ENCODE assay signal across 11 mouse cellular contexts in the genomic region with DNA sequence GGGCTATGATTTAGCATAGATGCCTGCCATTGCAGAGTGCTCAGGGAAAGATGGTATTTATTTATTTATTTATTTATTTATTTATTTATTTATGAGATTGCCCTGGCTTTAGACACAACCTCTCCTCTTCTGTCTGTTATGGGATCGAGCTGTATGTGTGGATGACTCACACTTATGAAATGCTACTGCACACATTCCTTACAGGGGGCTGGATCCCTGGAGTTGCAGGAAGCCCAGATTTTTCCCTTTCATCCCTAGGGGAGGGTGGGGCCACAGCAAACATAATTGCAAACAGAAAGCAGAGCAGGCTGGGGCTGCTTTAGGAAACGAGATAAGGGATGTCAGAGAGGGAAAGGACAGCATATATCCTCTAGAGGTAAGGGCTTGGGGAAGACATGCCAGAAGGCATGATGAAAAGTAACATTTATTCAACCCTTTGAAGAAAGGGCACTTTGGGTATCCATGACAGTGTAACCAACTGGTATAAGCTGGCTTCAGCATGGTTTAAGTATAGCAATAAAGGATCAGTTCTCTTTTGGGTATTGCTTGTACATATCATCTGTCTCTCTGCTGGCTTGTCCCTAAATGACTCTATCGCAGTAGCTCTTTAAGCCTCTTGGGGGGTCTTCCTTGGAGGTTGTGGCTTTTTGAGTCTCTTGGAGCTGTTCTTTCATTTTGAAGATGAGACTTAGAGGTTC.
DNase-seq lines count a peak whose midpoint lies in the region; ATAC-seq and TF ChIP-seq lines count a peak whose summit lies in the region.
"Had no signal": no experiment of that assay in that cellular context is flagged by ENCODE, and none has a peak within 500 bp of the region (broad histone marks: within the 10 kb centered on the region; RNA-seq: fewer than 3 reads in every experiment).

No protein-coding gene starts in this region.

- no peaks in the 10 kb centered on the region for H3K27me3 ChIP-seq in heart, embryonic 16.5 days (ENCODE audit: control insufficient read depth, insufficient read depth, low read length)
- no peaks in the 10 kb centered on the region for H3K27me3 ChIP-seq in embryonic facial prominence, embryonic 12.5 days
- no peaks in the 10 kb centered on the region; the same call in 1 of the 2 replicates for H3K27me3 ChIP-seq in limb, embryonic 13.5 days
- no peaks in the 10 kb centered on the region for H3K27me3 ChIP-seq in liver, postnatal 0 days (ENCODE audit: insufficient read depth, low read length)
- H3K27me3 ChIP-seq: CH12.LX; embryonic facial prominence, embryonic 15.5 days had no signal

- DNase-seq in heart, postnatal 4 days: no peak
- DNase-seq in Muller cell, postnatal 12 days (ENCODE audit: inconsistent ontology term): peak; percentile 79
- DNase-seq in cerebellum, adult 11-12 months: no peak
- no peak for DNase-seq in kidney, adult 8-10 months
- no peak for DNase-seq in liver, postnatal 0 days

- peak; percentile 37; the same call in 1 of the 2 replicates for ATAC-seq in heart, embryonic 16.5 days (replicated peaks; ENCODE audit: extremely low read depth, insufficient read depth, low FRiP score)
- peak; percentile 67; the same call in 1 of the 2 replicates for ATAC-seq in embryonic facial prominence, embryonic 12.5 days (ENCODE audit: insufficient number of reproducible peaks, insufficient read depth, low FRiP score, low TSS enrichment)
- ATAC-seq in limb, embryonic 13.5 days (ENCODE audit: low FRiP score, low read depth): peak; percentile 64; the same call in 1 of the 2 replicates
- no peak for ATAC-seq in liver, postnatal 0 days

- H3K4me1 ChIP-seq in heart, embryonic 16.5 days (ENCODE audit: control insufficient read depth, insufficient read depth, low read length): peaks cover 16% of the 10 kb centered on the region
- peaks cover 8% of the 10 kb centered on the region for H3K4me1 ChIP-seq in embryonic facial prominence, embryonic 12.5 days
- 0 out of 2 replicates have a peak, but pooled peaks cover 4% of the 10 kb centered on the region for H3K4me1 ChIP-seq in limb, embryonic 13.5 days
- no peaks in the 10 kb centered on the region for H3K4me1 ChIP-seq in liver, postnatal 0 days (ENCODE audit: insufficient read depth)

- no peak overlapping the region for H3K9ac ChIP-seq in heart, embryonic 16.5 days (ENCODE audit: low read length)
- H3K9ac ChIP-seq in embryonic facial prominence, embryonic 12.5 days: no peak overlapping the region
- H3K9ac ChIP-seq in limb, embryonic 13.5 days: no peak overlapping the region
- no peak overlapping the region for H3K9ac ChIP-seq in liver, postnatal 0 days (replicated peaks)
- H3K9ac ChIP-seq: embryonic facial prominence, embryonic 15.5 days; liver, embryonic 14.5 days had no signal

- TF ChIP-seq EP300 in liver, postnatal 0 days (IDR thresholded peaks at IDR 0.05; ENCODE audit: low read depth): no peak

- no peak overlapping the region for H3K4me3 ChIP-seq in heart, embryonic 16.5 days (ENCODE audit: low read length)
- H3K4me3 ChIP-seq in embryonic facial prominence, embryonic 12.5 days: no peak overlapping the region
- no peak overlapping the region for H3K4me3 ChIP-seq in limb, embryonic 13.5 days
- H3K4me3 ChIP-seq in liver, postnatal 0 days (ENCODE audit: low read depth, low read length): no peak overlapping the region
- H3K4me3 ChIP-seq: embryonic facial prominence, embryonic 15.5 days had no signal

- H3K9me3 ChIP-seq in heart, embryonic 16.5 days (replicated peaks; ENCODE audit: control insufficient read depth, low read length): no peaks in the 10 kb centered on the region
- H3K9me3 ChIP-seq in embryonic facial prominence, embryonic 12.5 days: no peaks in the 10 kb centered on the region
- H3K9me3 ChIP-seq in limb, embryonic 13.5 days: no peaks in the 10 kb centered on the region
- no peaks in the 10 kb centered on the region for H3K9me3 ChIP-seq in liver, postnatal 0 days (ENCODE audit: low read length)
- H3K9me3 ChIP-seq: embryonic facial prominence, embryonic 15.5 days had no signal

- no peaks in the 10 kb centered on the region for H3K36me3 ChIP-seq in heart, embryonic 16.5 days (ENCODE audit: control insufficient read depth, insufficient read depth)
- H3K36me3 ChIP-seq in embryonic facial prominence, embryonic 12.5 days: no peaks in the 10 kb centered on the region
- H3K36me3 ChIP-seq in limb, embryonic 13.5 days: no peaks in the 10 kb centered on the region
- no peaks in the 10 kb centered on the region for H3K36me3 ChIP-seq in liver, postnatal 0 days (replicated peaks; ENCODE audit: insufficient read depth, low read length)
- H3K36me3 ChIP-seq: embryonic facial prominence, embryonic 15.5 days had no signal

- no peak overlapping the region for H3K27ac ChIP-seq in heart, embryonic 16.5 days (ENCODE audit: low read length)
- no peak overlapping the region for H3K27ac ChIP-seq in embryonic facial prominence, embryonic 12.5 days
- no peak overlapping the region for H3K27ac ChIP-seq in limb, embryonic 13.5 days
- H3K27ac ChIP-seq in liver, postnatal 0 days (ENCODE audit: low read depth): no peak overlapping the region
- H3K27ac ChIP-seq: embryonic facial prominence, embryonic 15.5 days; liver, embryonic 14.5 days had no signal

- WGBS in heart, embryonic 16.5 days: 27% methylated on average over 3 of the region's 3 CpGs
- WGBS in embryonic facial prominence, embryonic 12.5 days: 23% methylated on average over 3 of the region's 3 CpGs
- 31% methylated on average over 3 of the region's 3 CpGs for WGBS in limb, embryonic 13.5 days
- WGBS in liver, postnatal 0 days (ENCODE audit: insufficient replicate concordance): 36% methylated on average over 3 of the region's 3 CpGs

- TF ChIP-seq CTCF in liver, postnatal 0 days (IDR thresholded peaks at IDR 0.05; ENCODE audit: low read depth): no peak

- peak overlapping the region; percentile 47; the same call in 1 of the 2 replicates for H3K4me2 ChIP-seq in heart, embryonic 16.5 days (ENCODE audit: low read depth, low read length)
- H3K4me2 ChIP-seq in embryonic facial prominence, embryonic 12.5 days (replicated peaks): no peak overlapping the region
- no peak overlapping the region for H3K4me2 ChIP-seq in limb, embryonic 13.5 days (replicated peaks)
- H3K4me2 ChIP-seq in liver, postnatal 0 days (ENCODE audit: low read depth, low read length): no peak overlapping the region
